Mouse (Mus musculus): ENCODE results near the gene Rbpms2.

GRCm38 (mm10) chr9:65696337-65696736 lies 66.9 kb downstream of the Rbpms2 start:
- TF ChIP-seq CTCF (IDR thresholded peaks at IDR 0.05; ENCODE audit: control insufficient read depth, insufficient read depth, low read length) (no peak), POLR2A (IDR thresholded peaks at IDR 0.05; ENCODE audit: borderline replicate concordance, control insufficient read depth, low read depth, low read length) (no peak)

All from bone marrow, adult 2 months (tissue).